Mouse (Mus musculus): ENCODE measurements around the gene Esf1.
"Not testable (repeated sequence)": the region's sequence is repeated elsewhere in the genome, so short reads cannot be mapped to it uniquely, and the experiment has no call there.

Esf1 gene

GRCm38 (mm10) chr2:140170127-140170802 is at the start of gene Esf1, which contains the start of gene Ndufaf5:
TSS of gene Esf1 (minus strand) at chr2:140170564.
TSS of gene Ndufaf5 (plus strand) at chr2:140170649.
- peak; percentile 96 for DNase-seq (ENCODE audit: low read depth, low spot score)

DNA sequence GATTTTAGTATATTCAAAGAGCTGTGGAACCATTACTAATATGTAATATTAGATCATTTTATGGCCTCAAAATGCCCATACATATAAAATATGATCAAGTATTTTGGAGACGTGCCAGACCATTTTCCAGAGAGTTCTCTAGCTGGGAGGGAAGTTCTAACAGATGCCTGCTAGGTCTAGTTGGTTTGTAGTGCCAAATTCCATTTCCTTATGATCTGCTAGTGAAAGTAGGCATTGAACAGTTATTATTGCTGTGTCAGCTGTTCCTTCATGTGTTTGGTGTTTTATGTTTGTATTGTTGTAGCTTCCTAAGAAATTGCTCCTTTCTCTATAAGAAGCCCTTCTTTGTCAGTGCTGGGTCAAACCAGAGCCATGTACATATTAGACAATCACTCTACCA is 45.6 kb upstream of the Esf1 start:
- no peak for DNase-seq (ENCODE audit: low read depth, low spot score)

GRCm38 (mm10) chr2:140215415-140215814 is 45.1 kb upstream of the Esf1 start:
- DNase-seq (ENCODE audit: low read depth, low spot score): no peak

GRCm38 (mm10) chr2:140214519-140215027 is 44.2 kb upstream of the Esf1 start:
- DNase-seq (ENCODE audit: low read depth, low spot score): no peak

DNA sequence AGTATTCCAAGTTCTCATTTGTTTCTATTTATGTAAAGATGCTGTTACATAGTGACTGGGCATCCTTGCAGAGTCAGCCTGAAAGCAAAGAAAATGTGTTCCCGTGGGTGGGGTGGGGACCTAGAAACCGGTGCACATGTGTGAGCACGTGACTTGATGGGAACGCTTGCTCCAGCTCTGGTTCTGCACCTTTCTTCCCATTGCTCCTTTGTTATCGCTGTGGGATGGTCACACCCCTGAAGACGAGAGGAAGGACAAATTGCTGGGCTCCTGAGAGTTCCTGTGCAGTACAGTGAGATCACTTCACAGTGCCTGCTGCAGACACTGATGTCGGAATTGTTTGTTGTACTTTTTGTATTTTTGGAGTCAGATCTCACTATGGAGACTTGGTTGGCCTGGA is 33.4 kb upstream of the Esf1 start:
- DNase-seq (ENCODE audit: low read depth, low spot score): no peak

DNA sequence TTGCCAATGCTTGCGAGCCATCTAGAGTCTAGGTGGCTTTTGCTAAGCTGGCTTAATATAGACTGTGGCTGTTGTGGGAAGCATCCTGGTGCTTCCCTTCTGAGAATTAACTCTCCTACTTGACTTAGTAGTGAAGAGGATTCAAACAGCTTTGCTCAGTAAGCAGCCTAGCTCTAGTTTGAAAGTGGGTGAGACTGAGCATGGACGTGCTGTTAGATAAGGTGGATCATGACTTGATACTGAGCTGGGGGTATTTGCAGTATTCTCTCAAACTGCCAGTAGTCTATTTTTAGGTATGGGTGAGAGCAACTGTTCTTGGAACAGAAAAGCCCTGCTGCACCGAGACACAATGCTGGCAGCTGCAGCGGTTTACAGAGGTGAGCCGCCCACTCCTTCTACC is 32.2 kb upstream of the Esf1 start:
- no peak for DNase-seq (ENCODE audit: low read depth, low spot score)

- no peak for DNase-seq (ENCODE audit: low read depth, low spot score)
These were observed 30.3 kb upstream of the Esf1 start for GRCm38 (mm10) chr2:140200713-140201112.

DNA sequence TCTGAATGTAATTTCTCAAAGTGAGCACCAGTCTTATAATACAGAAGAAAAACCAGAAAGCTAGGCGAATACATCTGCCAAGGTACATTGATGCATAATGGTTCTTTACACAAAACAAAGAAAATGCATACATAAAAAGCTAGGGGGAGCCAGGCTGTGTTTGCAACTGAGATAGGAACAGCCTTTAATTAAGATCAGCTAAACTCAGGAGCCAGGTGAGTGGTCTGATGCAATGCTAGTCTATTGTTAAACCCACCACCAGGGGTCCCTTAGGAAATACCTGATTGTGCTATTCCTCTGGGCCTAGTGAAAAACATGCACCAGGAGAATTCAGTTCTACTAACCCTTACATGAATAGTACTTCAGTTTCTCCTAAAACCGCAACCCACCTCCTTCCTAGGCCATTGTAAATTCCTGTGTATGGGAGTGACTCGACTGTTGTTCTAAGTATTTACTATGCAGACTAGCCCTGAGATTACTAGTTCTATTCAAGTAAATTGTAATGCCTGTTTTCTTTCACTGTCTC is 15.4 kb upstream of the Esf1 start:
- not testable (repeated sequence) for DNase-seq (ENCODE audit: low read depth, low spot score)

DNA sequence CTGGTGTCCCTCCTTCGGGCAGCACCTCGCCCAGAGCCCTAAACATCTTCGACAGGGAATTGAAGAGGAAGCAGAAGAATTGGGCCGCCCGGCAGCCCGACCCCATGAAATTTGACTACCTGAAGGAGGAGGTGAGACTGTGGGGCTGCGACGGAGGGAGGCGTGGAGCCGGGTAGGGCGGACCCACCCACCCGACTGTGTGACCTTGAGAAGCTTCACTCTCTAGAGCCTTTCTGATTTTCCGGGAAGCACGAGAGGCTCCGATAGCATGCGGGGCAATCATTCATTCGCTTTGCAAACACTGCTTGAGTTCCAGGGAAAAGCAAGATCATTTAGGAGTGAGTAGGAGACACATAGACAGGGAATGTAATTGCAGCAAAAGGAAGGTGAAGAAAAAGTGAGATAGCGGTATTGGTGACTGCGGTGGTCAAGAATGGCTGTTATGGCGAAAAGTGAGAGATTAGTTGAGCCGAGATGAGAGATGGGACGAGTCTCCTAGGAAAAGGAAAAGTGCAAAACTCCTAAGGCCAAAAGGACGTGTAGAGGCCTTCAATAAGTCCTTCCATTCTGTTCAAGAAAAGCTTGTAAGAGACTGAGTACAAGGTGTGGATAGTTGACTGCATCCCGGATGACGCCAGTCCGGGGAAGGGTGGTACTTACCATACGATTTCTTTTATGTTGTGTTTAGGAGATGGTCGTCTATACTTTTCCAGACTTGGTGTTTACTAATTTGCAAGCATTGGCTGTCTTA is 614 bp upstream of the Esf1 start:
- DNase-seq (ENCODE audit: low read depth, low spot score): peak; percentile 13

GRCm38 (mm10) chr2:140169057-140169456 is 1.3 kb downstream of the Esf1 start:
- DNase-seq (ENCODE audit: low read depth, low spot score): no peak

DNA sequence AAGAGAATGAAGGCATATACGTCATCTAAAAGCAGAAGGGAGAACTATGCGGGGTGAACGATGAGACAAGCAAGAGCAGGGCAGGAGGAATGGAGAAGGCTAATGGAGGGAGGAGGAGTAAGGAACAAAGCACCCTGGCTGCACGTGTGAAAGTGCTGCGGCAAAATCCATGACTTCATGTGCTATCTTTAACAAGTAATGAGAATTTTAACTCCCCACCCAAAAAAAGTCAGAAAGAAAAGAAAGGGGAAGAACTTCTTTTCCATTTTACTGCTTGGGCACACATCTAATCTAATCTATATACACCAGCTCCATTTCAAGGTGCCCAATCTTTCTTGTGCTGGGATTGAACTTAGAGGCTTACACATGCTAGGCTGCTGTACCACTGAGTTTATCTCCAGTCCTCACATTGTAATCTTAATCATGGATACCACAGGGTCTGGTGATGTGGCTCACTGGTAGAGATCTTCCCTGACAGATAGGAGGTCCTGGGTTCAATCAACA is 7.0 kb downstream of the Esf1 start:
- DNase-seq (ENCODE audit: low read depth, low spot score): no peak

GRCm38 (mm10) chr2:140159186-140159730 is 11.1 kb downstream of the Esf1 start:
- DNase-seq (ENCODE audit: low read depth, low spot score): peak; percentile 63

- not testable (repeated sequence) for DNase-seq (ENCODE audit: low read depth, low spot score)
These were observed 18.6 kb downstream of the Esf1 start, which contains the start of gene Gm17374 for GRCm38 (mm10) chr2:140151743-140152142. TSS of gene Gm17374 (plus strand) at chr2:140152043.

DNA sequence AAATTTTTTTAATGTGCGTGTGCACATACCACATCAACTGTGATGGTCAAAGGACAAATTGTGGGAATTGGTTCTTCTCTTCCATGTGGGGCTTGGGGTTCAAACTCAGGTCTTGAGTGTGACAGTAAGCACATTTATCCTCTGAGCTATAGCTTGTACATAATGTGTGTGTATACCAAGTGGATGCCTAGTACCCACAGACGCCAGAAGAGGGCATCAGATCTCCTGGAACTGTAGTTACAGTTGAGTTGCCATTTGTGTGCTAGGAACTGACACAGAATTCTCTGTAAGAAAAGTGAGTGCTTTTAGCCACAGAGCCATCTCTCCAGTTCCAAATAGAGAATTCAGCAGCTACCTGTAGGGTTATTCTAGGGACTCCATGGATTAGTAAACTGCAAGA is 44.8 kb downstream of the Esf1 start:
- DNase-seq (ENCODE audit: low read depth, low spot score): peak; percentile 7

GRCm38 (mm10) chr2:140113851-140114250 is 56.5 kb downstream of the Esf1 start:
- DNase-seq (ENCODE audit: low read depth, low spot score): no peak

GRCm38 (mm10) chr2:140108945-140109344 is 61.4 kb downstream of the Esf1 start:
- DNase-seq (ENCODE audit: low read depth, low spot score): no peak

DNA sequence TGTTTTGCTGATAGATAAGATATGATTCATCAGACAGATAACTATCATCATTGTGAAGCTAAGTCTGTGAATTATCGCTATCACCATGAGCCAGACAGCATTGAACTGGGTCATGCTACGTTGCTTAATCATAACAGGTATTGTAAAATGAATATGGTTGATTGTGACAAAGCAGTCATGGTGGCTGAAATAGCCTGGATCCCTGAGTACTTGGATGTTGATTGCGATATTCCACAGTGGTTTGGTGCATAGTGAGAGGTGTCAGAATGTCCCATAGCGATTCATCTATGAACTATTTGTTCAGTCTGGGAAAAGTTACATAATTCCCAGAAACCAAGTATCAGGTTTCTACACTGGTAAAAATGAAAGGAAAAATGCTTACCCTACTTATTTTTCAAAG is 62.7 kb downstream of the Esf1 start:
- DNase-seq (ENCODE audit: low read depth, low spot score): no peak

DNA sequence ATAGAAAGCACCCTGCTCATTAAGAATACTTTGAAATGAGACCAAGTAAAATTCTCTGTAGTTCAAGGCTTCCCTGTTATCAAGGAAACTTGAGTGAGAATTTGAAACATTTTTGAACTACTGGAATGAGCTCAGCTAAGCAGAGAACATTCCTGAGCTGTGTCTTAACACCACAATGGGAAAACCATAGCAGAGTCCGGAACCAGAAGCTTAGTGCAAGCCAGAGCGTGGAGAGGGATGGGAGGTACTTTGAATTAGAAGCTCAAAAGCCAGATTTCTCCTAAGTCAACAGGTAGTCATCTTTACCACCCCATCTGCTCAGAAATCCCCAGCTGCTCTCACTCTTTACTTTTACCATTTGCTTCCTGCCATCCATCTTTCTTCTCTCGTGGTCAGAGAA is 65.4 kb downstream of the Esf1 start:
- DNase-seq (ENCODE audit: low read depth, low spot score): no peak

GRCm38 (mm10) chr2:140100551-140101474 is 69.6 kb downstream of the Esf1 start:
- DNase-seq (ENCODE audit: low read depth, low spot score): peak; percentile 13

DNA sequence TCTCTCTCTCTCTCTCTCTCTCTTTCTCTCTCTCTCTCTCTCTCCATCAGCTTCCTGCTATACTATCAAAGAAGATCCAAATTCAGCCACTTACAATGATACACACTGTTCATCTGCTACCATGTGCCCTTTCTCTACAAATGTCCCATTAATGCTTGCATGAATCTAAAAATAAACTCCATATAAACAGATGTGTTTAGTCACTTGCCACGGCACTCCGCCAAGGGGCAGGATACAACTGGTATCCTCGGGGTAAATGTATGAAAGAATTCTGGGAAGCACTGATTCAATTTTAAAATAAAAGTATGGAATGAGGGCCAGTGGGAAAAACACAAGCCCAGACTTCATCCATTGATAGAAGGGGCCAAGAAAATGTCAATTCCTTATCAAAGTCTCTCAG is 70.4 kb downstream of the Esf1 start:
- no peak for DNase-seq (ENCODE audit: low read depth, low spot score)

DNA sequence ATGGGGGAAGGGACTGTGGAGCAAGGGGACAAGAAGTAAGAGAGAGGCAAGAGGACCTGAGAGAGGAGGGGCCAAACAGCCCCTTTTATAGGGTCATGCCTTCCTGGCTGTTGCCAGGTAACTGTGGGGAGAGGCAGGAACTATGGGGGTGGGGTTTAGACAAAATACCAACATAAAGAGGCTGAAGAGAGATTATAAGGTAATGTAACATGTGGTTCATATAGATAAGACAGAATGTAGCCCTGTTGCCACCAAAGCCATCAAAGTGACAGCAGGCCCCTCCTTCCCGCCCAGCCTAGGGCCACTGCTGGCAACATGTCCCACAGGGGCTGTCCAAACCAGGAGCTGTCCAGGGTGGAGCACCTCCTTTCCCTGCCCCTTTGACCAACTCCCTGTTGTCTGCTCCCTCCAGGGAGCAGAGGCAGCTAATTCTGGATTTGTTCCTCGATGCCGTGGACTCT is 73.2 kb downstream of the Esf1 start:
- no peak for DNase-seq (ENCODE audit: low read depth, low spot score)

Data from CD4-positive, CD25-positive, alpha-beta regulatory T cell, adult 2 months (primary cell).